ENCODE assay signal across 9 mouse cellular contexts in the genomic region with DNA sequence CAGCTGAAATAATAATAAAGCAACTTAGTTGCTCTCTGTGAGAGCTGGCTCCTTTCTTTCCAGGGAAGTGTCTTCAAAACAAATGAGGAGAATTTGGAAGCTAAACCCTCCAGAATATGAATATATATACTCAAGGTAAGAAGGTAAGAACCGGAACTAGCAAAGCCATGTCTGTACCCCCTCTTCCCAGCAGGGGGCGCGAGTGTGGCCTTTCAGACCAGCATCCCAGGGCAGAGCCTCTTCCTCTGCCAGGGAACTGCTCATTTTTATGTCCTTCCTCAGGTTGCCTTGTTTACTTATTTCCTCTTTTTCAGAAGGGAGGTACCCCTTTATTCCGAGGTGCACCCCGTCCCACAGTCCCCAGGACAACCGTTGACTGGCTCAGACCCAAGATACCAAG.
A peak's percentile ranks its signal among the peaks of the same experiment; 100 is the strongest.
DNase-seq lines count a peak whose midpoint lies in the region; ATAC-seq and TF ChIP-seq lines count a peak whose summit lies in the region.
"Had no signal": no experiment of that assay in that cellular context is flagged by ENCODE, and none has a peak within 500 bp of the region (broad histone marks: within the 10 kb centered on the region; RNA-seq: fewer than 3 reads in every experiment).

No protein-coding gene starts in this region.

- H3K9me3 ChIP-seq in kidney, postnatal 0 days (replicated peaks; ENCODE audit: low read length), result no peaks in the 10 kb centered on the region
- no peaks in the 10 kb centered on the region for H3K9me3 ChIP-seq in stomach, postnatal 0 days (ENCODE audit: control insufficient read depth, low read length)
- H3K9me3 ChIP-seq: limb, embryonic 12.5 days had no signal

- no peak overlapping the region for H3K4me2 ChIP-seq in kidney, postnatal 0 days (ENCODE audit: low read length)
- no peak overlapping the region for H3K4me2 ChIP-seq in stomach, postnatal 0 days (replicated peaks; ENCODE audit: low read depth)
- H3K4me2 ChIP-seq: limb, embryonic 12.5 days had no signal

- no peak for TF ChIP-seq POLR2A in testis, adult 2 months (IDR thresholded peaks at IDR 0.05; ENCODE audit: control insufficient read depth, low read depth, low read length)

- no peak overlapping the region for H3K27ac ChIP-seq in kidney, postnatal 0 days
- no peak overlapping the region for H3K27ac ChIP-seq in testis, adult 2 months (ENCODE audit: control insufficient read depth, insufficient read depth, low read depth, low read length)
- no peak overlapping the region for H3K27ac ChIP-seq in stomach, postnatal 0 days (replicated peaks)
- H3K27ac ChIP-seq: limb, embryonic 12.5 days had no signal

- no peaks in the 10 kb centered on the region for H3K4me1 ChIP-seq in kidney, postnatal 0 days (replicated peaks; ENCODE audit: insufficient read depth, low read length)
- no peaks in the 10 kb centered on the region for H3K4me1 ChIP-seq in testis, adult 2 months (ENCODE audit: control insufficient read depth, insufficient read depth, low read length)
- H3K4me1 ChIP-seq in stomach, postnatal 0 days (replicated peaks; ENCODE audit: control insufficient read depth, insufficient read depth), result no peaks in the 10 kb centered on the region
- H3K4me1 ChIP-seq: limb, embryonic 12.5 days had no signal

- no peaks in the 10 kb centered on the region for H3K36me3 ChIP-seq in kidney, postnatal 0 days (ENCODE audit: insufficient read depth, low read length)
- no peaks in the 10 kb centered on the region for H3K36me3 ChIP-seq in testis, adult 2 months (ENCODE audit: control insufficient read depth, insufficient read depth, low read length)
- no peaks in the 10 kb centered on the region for H3K36me3 ChIP-seq in stomach, postnatal 0 days (ENCODE audit: control insufficient read depth, insufficient read depth, low read length)
- H3K36me3 ChIP-seq: limb, embryonic 12.5 days had no signal

- ATAC-seq in kidney, postnatal 0 days (replicated peaks; ENCODE audit: low FRiP score, low read depth), result no peak
- no peak for ATAC-seq in stomach, postnatal 0 days (ENCODE audit: low FRiP score, low TSS enrichment)

- no peak overlapping the region for H3K4me3 ChIP-seq in kidney, postnatal 0 days (replicated peaks; ENCODE audit: low read depth, low read length)
- no peak overlapping the region for H3K4me3 ChIP-seq in testis, adult 2 months (ENCODE audit: control insufficient read depth, low read depth, low read length)
- H3K4me3 ChIP-seq in stomach, postnatal 0 days (ENCODE audit: low read depth, low read length), result no peak overlapping the region
- H3K4me3 ChIP-seq: limb, embryonic 12.5 days had no signal

- no peaks in the 10 kb centered on the region for H3K27me3 ChIP-seq in kidney, postnatal 0 days (ENCODE audit: insufficient read depth, low read length)
- H3K27me3 ChIP-seq in testis, adult 2 months (ENCODE audit: control insufficient read depth, insufficient read depth, low read length), result no peaks in the 10 kb centered on the region
- H3K27me3 ChIP-seq in stomach, postnatal 0 days (ENCODE audit: control insufficient read depth, insufficient read depth, low read length), result no peaks in the 10 kb centered on the region
- H3K27me3 ChIP-seq: limb, embryonic 12.5 days had no signal

- TF ChIP-seq EP300 in stomach, postnatal 0 days (optimal IDR thresholded peaks at IDR 0.05), result no peak

- WGBS in kidney, postnatal 0 days, result 66% methylated on average over 6 of the region's 6 CpGs
- 63% methylated on average over 6 of the region's 6 CpGs for WGBS in stomach, postnatal 0 days

- H3K9ac ChIP-seq in kidney, postnatal 0 days (ENCODE audit: low read depth, low read length), result no peak overlapping the region
- no peak overlapping the region for H3K9ac ChIP-seq in stomach, postnatal 0 days (ENCODE audit: low read length)
- H3K9ac ChIP-seq: limb, embryonic 12.5 days had no signal

- peak; percentile 45 for TF ChIP-seq CTCF in kidney, postnatal 0 days (IDR thresholded peaks at IDR 0.05; ENCODE audit: low read depth)
- peak; percentile 59; the same call in 1 of the 2 replicates for TF ChIP-seq CTCF in testis, adult 2 months (IDR thresholded peaks at IDR 0.05; ENCODE audit: control insufficient read depth, insufficient read depth, insufficient replicate concordance, low read depth, low read length)
- TF ChIP-seq CTCF in stomach, postnatal 0 days (IDR thresholded peaks at IDR 0.05; ENCODE audit: low read depth), result peak; percentile 63

- peak; percentile 35 for DNase-seq in adrenal gland, postnatal 10 days
- DNase-seq in adrenal gland, postnatal 4 days (ENCODE audit: low spot score in 2 of 2), result no peak
- DNase-seq in kidney, postnatal 0 days (ENCODE audit: low spot score), result no peak
- DNase-seq in kidney, postnatal 14 days, result no peak
- no peak for DNase-seq in testis, postnatal 14 days (ENCODE audit: low spot score)
- DNase-seq in stomach, postnatal 0 days (ENCODE audit: low spot score), result peak; percentile 23
- no peak for DNase-seq in T-cell, adult 2 months (ENCODE audit: low spot score)

Comparison
In these comparisons a context has a peak if more than half of its experiments do, and no peak if none do; other contexts are left out.
1. DNase-seq: peak in adrenal gland, postnatal 10 days (single experiment) and stomach, postnatal 0 days (single experiment); none in adrenal gland, postnatal 4 days (0 of 2), kidney, postnatal 0 days (single experiment), kidney, postnatal 14 days (single experiment), testis, postnatal 14 days (single experiment) and T-cell, adult 2 months (single experiment).
2. Peak in every context shown above with its lines, with median percentiles within 50 percentile points of each other: CTCF ChIP-seq.